In genomic region chr2:166559531-166559930, GRCm38 (mm10) we compare ENCODE assay signal across 15 mouse cellular contexts.
A peak's percentile ranks its signal among the peaks of the same experiment; 100 is the strongest.
DNase-seq lines count a peak whose midpoint lies in the region; ATAC-seq lines count a peak whose summit lies in the region.
"Had no signal": no experiment of that assay in that cellular context is flagged by ENCODE, and none has a peak within 500 bp of the region (broad histone marks: within the 10 kb centered on the region; RNA-seq: fewer than 3 reads in every experiment).

No protein-coding gene starts in this region.

- 0 out of 2 replicates have a peak overlapping the region, but pooled peaks have one; percentile 16 for H3K4me3 ChIP-seq in embryonic facial prominence, embryonic 10.5 days
- no peak overlapping the region for H3K4me3 ChIP-seq in hindbrain, embryonic 14.5 days (replicated peaks; ENCODE audit: low read length)
- no peak overlapping the region for H3K4me3 ChIP-seq in neural tube, embryonic 12.5 days
- H3K4me3 ChIP-seq: limb, embryonic 15.5 days had no signal

- no peaks in the 10 kb centered on the region for H3K9me3 ChIP-seq in embryonic facial prominence, embryonic 10.5 days
- no peaks in the 10 kb centered on the region for H3K9me3 ChIP-seq in hindbrain, embryonic 14.5 days (ENCODE audit: control insufficient read depth, low read length)
- H3K9me3 ChIP-seq in neural tube, embryonic 12.5 days = no peaks in the 10 kb centered on the region
- H3K9me3 ChIP-seq: limb, embryonic 15.5 days had no signal

- H3K4me2 ChIP-seq in hindbrain, embryonic 14.5 days (replicated peaks) = no peak overlapping the region
- 0 out of 2 replicates have a peak overlapping the region, but pooled peaks have one; percentile 22 for H3K4me2 ChIP-seq in neural tube, embryonic 12.5 days (replicated peaks)
- H3K4me2 ChIP-seq: heart, embryonic 11.5 days; limb, embryonic 15.5 days had no signal

- DNase-seq in lung, postnatal 25 days (ENCODE audit: low spot score) = peak; percentile 19
- DNase-seq in lung, postnatal 14 days = no peak
- peak; percentile 39 for DNase-seq in embryonic facial prominence, embryonic 10.5 days (ENCODE audit: low spot score)
- DNase-seq in hindbrain, embryonic 14.5 days (ENCODE audit: low spot score) = no peak
- DNase-seq in kidney, adult 18-20 months = no peak
- DNase-seq: cerebellum, adult 11 months; gastrocnemius, postnatal 14 days; heart, postnatal 4 days; kidney, adult 2 months; kidney, postnatal 36 days had no signal

- H3K27me3 ChIP-seq in embryonic facial prominence, embryonic 10.5 days (replicated peaks; ENCODE audit: low read depth, poor library complexity, severe bottlenecking) = peaks cover 12% of the 10 kb centered on the region
- H3K27me3 ChIP-seq in hindbrain, embryonic 14.5 days (ENCODE audit: control insufficient read depth, insufficient read depth, low read length) = 0 out of 2 replicates have a peak, but pooled peaks cover 2% of the 10 kb centered on the region
- H3K27me3 ChIP-seq in neural tube, embryonic 12.5 days (replicated peaks) = 0 out of 2 replicates have a peak, but pooled peaks cover 4% of the 10 kb centered on the region
- H3K27me3 ChIP-seq: CH12.LX; limb, embryonic 15.5 days had no signal

- WGBS in embryonic facial prominence, embryonic 10.5 days = 10% methylated on average over 10 of the region's 10 CpGs
- 5% methylated on average over 10 of the region's 10 CpGs for WGBS in hindbrain, embryonic 14.5 days
- WGBS in neural tube, embryonic 12.5 days = 9% methylated on average over 10 of the region's 10 CpGs

- H3K4me1 ChIP-seq in embryonic facial prominence, embryonic 10.5 days = peaks cover 64% of the 10 kb centered on the region
- H3K4me1 ChIP-seq in hindbrain, embryonic 14.5 days (replicated peaks; ENCODE audit: control insufficient read depth, insufficient read depth, low read length) = peaks cover 19% of the 10 kb centered on the region
- H3K4me1 ChIP-seq in neural tube, embryonic 12.5 days = peaks cover 31% of the 10 kb centered on the region

- peak overlapping the region; percentile 83 for H3K27ac ChIP-seq in embryonic facial prominence, embryonic 10.5 days (replicated peaks)
- H3K27ac ChIP-seq in hindbrain, embryonic 14.5 days = peak overlapping the region; percentile 26; the same call in 1 of the 2 replicates
- no peak overlapping the region for H3K27ac ChIP-seq in neural tube, embryonic 12.5 days
- H3K27ac ChIP-seq: limb, embryonic 15.5 days had no signal

- H3K36me3 ChIP-seq in embryonic facial prominence, embryonic 10.5 days (replicated peaks) = no peaks in the 10 kb centered on the region
- H3K36me3 ChIP-seq in hindbrain, embryonic 14.5 days (replicated peaks; ENCODE audit: control insufficient read depth, insufficient read depth) = no peaks in the 10 kb centered on the region
- no peaks in the 10 kb centered on the region for H3K36me3 ChIP-seq in neural tube, embryonic 12.5 days
- H3K36me3 ChIP-seq: limb, embryonic 15.5 days had no signal

- no peak for ATAC-seq in hindbrain, embryonic 14.5 days (ENCODE audit: low FRiP score)
- no peak for ATAC-seq in neural tube, embryonic 12.5 days (ENCODE audit: low FRiP score, low read depth)
- no peak for ATAC-seq in frontal cortex, adult (ENCODE audit: low TSS enrichment)

- peak overlapping the region; percentile 44; the same call in 1 of the 2 replicates for H3K9ac ChIP-seq in hindbrain, embryonic 14.5 days
- no peak overlapping the region for H3K9ac ChIP-seq in neural tube, embryonic 12.5 days
- H3K9ac ChIP-seq: limb, embryonic 15.5 days had no signal

Comparison
In these comparisons a context has a peak if more than half of its experiments do, and no peak if none do; other contexts are left out.
1. DNase-seq: peak in lung, postnatal 25 days (single experiment) and embryonic facial prominence, embryonic 10.5 days (single experiment); none in lung, postnatal 14 days (single experiment), hindbrain, embryonic 14.5 days (single experiment) and kidney, adult 18-20 months (single experiment).